Mouse (Mus musculus) neutrophil, adult 5-6 weeks (primary cell): ENCODE measurements around the gene Capn12. TPM values are rescaled to one million over a fixed set of nuclear protein-coding genes. Genes with fewer than 3 reads are reported as not detected.
A peak's percentile ranks its signal among the peaks of the same experiment; 100 is the strongest.

Source experiments
- ATAC-seq: fragments of 151-379, 151-347 bp; 2 replicates; pipeline ENCODE4 v1.8.0; 2017; ENCODE audit warnings: mild to moderate bottlenecking, moderate TSS enrichment; ENCODE audit not compliant: insufficient number of reproducible peaks, poor library complexity, low FRiP score, severe bottlenecking; ENCODE audit errors: extremely low read depth
- total RNA-seq: library from RNA; stranded (forward); fragments of 200-1000 nt; gene quantifications from 2 replicates; pipeline ENCODE4 v1.2.3, GENCODE M21; 2017

Capn12 gene
- 0.25 TPM in 1 of 2 replicates, not detected in the other for total RNA-seq

- no peak for ATAC-seq
Observed at GRCm38 (mm10) chr7:28881199-28881598, at the start of gene Capn12. TSS of gene Capn12 (plus strand) at chr7:28881422.

DNA sequence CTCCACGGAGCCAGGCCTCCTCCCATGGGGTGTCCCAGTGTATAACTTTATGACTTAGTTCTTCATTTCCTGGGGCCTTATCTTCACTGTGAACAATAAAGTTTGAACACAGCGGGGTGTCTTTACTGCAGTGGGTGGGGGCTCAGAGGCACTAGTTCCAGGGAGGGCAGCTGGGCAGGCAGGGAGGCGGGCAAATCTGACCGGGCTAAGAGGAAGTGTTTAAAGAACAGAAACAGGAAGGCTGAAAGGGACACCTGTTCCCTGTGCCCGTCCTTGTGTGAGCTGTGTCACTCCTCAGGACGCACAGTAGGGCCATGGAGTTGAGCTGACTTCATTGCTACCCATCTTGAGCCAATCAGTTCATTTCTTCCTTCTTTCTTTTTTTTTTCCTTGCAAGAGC is 49.1 kb upstream of the Capn12 start:
- peak; percentile 58 for ATAC-seq

DNA sequence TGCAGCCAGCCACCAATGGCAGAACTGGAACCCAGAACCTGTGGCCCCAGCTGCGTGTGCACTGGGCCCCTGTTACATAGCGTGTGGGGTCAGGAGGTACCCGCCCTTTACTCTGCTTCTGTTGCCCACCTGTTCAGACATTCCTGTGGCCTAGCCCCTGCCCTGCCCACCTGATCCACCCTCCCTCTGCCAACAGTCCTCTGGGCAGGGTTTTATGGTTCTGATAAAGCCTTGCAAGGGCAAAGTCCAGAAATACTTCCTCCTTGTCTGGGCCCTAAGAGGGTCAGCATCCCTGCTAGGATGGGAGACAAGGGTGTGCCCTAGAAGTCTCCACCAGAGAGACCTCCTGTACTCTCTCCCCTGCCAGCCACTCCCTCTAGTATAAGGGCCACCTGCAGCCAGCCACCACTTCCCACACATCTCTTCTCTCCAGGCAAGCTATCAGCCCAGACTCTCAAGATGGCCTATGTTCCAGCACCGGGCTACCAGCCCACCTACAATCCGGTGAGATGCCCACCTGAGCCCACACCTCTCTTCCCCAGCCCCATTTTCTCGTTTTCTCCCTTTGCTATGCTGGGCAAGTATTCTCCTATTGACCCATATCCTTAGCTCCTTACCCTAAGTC is 47.4 kb upstream of the Capn12 start, which contains the start of gene Lgals4:
Lgals4 (plus strand) TSS at position 132 of the 625 bp plus-strand sequence.
- ATAC-seq, result no peak

GRCm38 (mm10) chr7:28836936-28837335 is 44.3 kb upstream of the Capn12 start:
- ATAC-seq, result no peak

- 0 out of 2 replicates have a peak, but pooled peaks have one; percentile 35 for ATAC-seq
Observed at GRCm38 (mm10) chr7:28838331-28838730, 42.9 kb upstream of the Capn12 start.

GRCm38 (mm10) chr7:28847273-28847672 is 33.9 kb upstream of the Capn12 start:
- no peak for ATAC-seq

DNA sequence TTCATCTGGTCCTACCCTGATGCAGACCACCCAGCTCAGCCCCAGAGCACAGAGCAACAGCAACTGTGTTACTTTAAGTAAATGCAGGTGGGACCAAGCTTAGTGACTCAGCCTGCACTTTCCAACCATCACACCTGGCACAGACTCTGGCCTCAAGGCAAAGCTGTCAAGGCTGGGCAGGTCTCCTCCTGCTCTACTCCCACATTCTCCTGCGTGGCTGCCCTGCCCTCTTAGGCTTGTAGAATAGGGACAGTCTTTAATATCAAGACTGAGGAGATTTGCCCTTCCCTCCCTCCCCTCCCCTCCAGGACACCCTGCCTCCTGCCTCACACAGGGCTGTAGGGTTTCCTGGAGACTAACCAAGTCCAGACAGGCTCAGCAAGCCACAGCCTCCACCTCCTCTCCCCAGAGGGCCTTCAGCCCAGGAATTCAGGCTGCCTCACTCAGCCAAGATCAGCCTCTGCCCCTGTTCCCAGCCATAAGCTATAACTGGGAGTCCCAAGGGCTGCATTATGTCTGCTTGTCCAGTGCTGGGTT is 31.5 kb upstream of the Capn12 start:
- no peak for ATAC-seq

- no peak for ATAC-seq
Observed at GRCm38 (mm10) chr7:28850642-28851041, 30.6 kb upstream of the Capn12 start.

GRCm38 (mm10) chr7:28859953-28860352 is 21.3 kb upstream of the Capn12 start:
- ATAC-seq, result no peak

- ATAC-seq, result no peak
Observed at GRCm38 (mm10) chr7:28860898-28861297, 20.3 kb upstream of the Capn12 start.

- no peak for ATAC-seq
Observed at GRCm38 (mm10) chr7:28862817-28863499, 18.3 kb upstream of the Capn12 start.

- no peak for ATAC-seq
Observed at GRCm38 (mm10) chr7:28863540-28863939, 17.7 kb upstream of the Capn12 start, which contains the start of gene Lgals7. TSS of gene Lgals7 (plus strand) at chr7:28863853.

GRCm38 (mm10) chr7:28864288-28864750 is 16.9 kb upstream of the Capn12 start:
- no peak for ATAC-seq

GRCm38 (mm10) chr7:28865481-28866300 is 15.5 kb upstream of the Capn12 start:
- peak; percentile 86 for ATAC-seq

DNA sequence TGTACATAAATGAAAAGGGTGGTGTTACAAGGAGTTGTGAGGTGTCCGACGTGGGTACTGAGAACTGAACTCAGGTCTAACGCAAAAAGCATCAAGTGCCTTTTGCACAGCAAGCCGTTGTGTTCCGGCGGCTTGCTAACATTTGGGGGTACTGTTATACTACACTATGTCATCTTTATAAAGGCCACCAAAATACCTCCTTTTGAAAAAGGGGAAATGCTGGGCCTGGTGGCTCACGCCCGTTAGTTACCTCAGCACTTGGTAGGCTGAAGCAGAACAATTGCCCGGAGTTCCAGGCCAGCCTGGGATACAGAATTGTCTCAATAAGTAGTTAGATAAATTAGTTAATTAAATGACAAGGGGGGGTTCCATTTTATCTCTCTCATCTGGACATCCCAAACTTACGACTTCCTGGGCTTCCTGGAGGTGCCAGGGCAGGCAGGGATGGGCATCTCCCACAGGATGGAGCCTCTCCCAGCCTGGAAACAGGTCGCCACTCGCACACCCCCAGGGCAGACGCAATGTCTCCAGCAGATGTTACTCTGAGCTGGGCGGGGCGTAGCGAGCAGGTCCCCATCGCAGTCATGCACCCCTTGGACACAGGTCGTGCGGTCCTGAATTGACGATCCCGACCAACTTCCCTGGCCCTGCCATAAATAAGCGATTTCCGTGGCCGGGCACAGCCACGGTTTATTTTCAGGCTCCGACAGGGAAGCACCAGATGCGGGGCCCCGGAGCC is 14.3 kb upstream of the Capn12 start:
- ATAC-seq, result no peak

GRCm38 (mm10) chr7:28867508-28868340 is 13.5 kb upstream of the Capn12 start:
- peak; percentile 68 for ATAC-seq

DNA sequence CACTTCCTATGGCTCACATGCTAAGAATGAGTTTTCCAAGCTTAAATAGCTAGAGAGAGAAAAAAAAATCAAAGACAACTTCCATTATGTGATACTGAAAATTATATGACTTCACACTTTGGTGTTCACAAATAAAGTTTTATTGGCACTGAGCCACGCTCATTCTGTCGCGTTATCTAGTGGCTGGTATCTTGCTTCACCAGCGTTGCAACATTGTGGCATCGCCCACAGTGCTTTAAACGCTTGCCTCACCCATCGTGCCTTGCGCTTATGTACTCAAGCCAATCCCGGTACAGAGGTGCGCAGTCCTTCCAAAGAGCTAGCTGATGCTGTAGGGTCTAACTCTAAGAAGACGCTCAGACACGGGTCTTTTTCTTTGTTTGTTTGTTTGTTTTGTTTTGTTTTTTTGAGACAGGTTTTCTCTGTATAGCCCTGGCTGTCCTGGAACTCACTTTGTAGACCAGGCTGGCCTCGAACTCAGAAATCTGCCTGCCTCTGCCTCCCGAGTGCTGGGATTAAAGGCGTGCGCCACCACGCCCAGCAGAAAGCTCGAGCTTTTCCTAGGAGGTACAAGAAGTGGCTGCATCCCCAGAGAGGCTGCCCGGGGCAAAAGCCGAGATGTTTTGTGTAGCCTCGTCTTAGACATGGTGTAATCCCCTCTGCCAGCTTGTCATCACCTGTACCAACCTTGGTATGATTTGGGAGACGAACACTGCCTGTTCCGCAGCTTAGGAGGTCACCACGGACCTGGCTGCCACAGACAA is 10.1 kb upstream of the Capn12 start:
- ATAC-seq, result no peak
